Mouse (Mus musculus) heart, embryonic 12.5 days (tissue): ENCODE results near the gene Ttbk2. TPM values are rescaled to one million over a fixed set of nuclear protein-coding genes. Genes with fewer than 3 reads are reported as not detected.

Experiments
- ATAC-seq: fragments of 200-750 bp; cut with Nextera tagmentation; 2 replicates; pipeline ENCODE4 v1.8.0; 2017; ENCODE audit warnings: moderate TSS enrichment, moderate library complexity; ENCODE audit not compliant: insufficient number of reproducible peaks, low FRiP score
- H3K27ac ChIP-seq: fragments of 300-500 bp; sonication (generic); 2 replicates; pipeline ENCODE4 v1.5.1; 2016; ENCODE audit warnings: mild to moderate bottlenecking, moderate library complexity; ENCODE audit not compliant: poor library complexity, severe bottlenecking
- H3K27me3 ChIP-seq: fragments of 300-500 bp; sonication (generic); replicated peaks from 2 replicates; pipeline ENCODE4 v1.6.1; 2016; ENCODE audit warnings: mild to moderate bottlenecking, moderate library complexity
- H3K36me3 ChIP-seq: fragments of 300-500 bp; sonication (generic); 2 replicates; pipeline ENCODE4 v1.6.1; 2016; ENCODE audit warnings: mild to moderate bottlenecking, moderate library complexity
- H3K4me1 ChIP-seq: fragments of 300-500 bp; sonication (generic); replicated peaks from 2 replicates; pipeline ENCODE4 v1.6.1; 2016; ENCODE audit warnings: mild to moderate bottlenecking
- H3K4me2 ChIP-seq: fragments of 300-500 bp; sonication (generic); 2 replicates; pipeline ENCODE4 v1.6.1; 2016; ENCODE audit warnings: mild to moderate bottlenecking, moderate library complexity
- H3K4me3 ChIP-seq: fragments of 300-500 bp; sonication (generic); 2 replicates; pipeline ENCODE4 v1.5.1; 2016; ENCODE audit warnings: mild to moderate bottlenecking
- H3K9ac ChIP-seq: fragments of 300-500 bp; sonication (generic); 2 replicates; pipeline ENCODE4 v1.6.1; 2016; ENCODE audit warnings: mild to moderate bottlenecking, moderate library complexity
- H3K9me3 ChIP-seq: fragments of 300-500 bp; sonication (generic); replicated peaks from 2 replicates; pipeline ENCODE4 v1.6.1; 2016; ENCODE audit warnings: mild to moderate bottlenecking, moderate library complexity
- WGBS: fragments of 180-500 bp; shearing (Covaris S2); methylation state at CpG from one replicate; pipeline ENCODE4 v1.1.7; 2016; 5-methylcytosine and 5-hydroxymethylcytosine counted together
- polyA plus RNA-seq: library from polyadenylated mRNA; unstranded; fragments of >200 nt; fragmentation: Nextera tagmentation; extraction: Ambion mirVana; gene quantifications from 2 replicates; pipeline ENCODE4 v1.2.1, GENCODE M21; 2016

The Ttbk2 gene
- polyA plus RNA-seq, 1 experiment from 2014 or later: 4.8 TPM

DNA sequence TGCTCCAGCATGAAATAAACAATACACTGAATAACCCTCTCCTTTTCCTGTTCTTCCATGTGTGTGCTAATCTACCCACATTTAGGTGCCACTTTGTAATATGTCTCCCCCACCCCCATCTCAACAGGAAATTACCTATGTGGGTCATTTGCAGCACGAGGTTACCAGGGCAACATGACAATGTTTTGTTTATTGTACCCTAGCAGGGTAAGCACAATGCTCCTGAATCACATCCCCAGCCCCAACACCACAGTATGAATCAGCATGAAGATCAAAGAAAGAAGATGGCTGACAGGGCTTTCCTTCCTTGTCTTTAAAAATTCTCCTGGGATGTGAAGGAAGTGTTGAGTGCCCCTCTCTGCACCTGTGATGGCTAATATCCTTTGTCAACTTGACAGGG, 2.2 kb upstream of the Ttbk2 start:
- no peak for ATAC-seq
- no peak overlapping the region for H3K4me2 ChIP-seq
- no peak overlapping the region for H3K27ac ChIP-seq
- H3K4me1 ChIP-seq: peaks cover 6% of the 10 kb centered on the region; the same call in 1 of the 2 replicates
- H3K27me3 ChIP-seq: no peaks in the 10 kb centered on the region
- no peaks in the 10 kb centered on the region for H3K9me3 ChIP-seq
- 43% methylated on average over 1 of the region's 1 CpGs for WGBS
- H3K4me3 ChIP-seq: no peak overlapping the region
- no peak overlapping the region for H3K9ac ChIP-seq
- H3K36me3 ChIP-seq: no peaks in the 10 kb centered on the region

DNA sequence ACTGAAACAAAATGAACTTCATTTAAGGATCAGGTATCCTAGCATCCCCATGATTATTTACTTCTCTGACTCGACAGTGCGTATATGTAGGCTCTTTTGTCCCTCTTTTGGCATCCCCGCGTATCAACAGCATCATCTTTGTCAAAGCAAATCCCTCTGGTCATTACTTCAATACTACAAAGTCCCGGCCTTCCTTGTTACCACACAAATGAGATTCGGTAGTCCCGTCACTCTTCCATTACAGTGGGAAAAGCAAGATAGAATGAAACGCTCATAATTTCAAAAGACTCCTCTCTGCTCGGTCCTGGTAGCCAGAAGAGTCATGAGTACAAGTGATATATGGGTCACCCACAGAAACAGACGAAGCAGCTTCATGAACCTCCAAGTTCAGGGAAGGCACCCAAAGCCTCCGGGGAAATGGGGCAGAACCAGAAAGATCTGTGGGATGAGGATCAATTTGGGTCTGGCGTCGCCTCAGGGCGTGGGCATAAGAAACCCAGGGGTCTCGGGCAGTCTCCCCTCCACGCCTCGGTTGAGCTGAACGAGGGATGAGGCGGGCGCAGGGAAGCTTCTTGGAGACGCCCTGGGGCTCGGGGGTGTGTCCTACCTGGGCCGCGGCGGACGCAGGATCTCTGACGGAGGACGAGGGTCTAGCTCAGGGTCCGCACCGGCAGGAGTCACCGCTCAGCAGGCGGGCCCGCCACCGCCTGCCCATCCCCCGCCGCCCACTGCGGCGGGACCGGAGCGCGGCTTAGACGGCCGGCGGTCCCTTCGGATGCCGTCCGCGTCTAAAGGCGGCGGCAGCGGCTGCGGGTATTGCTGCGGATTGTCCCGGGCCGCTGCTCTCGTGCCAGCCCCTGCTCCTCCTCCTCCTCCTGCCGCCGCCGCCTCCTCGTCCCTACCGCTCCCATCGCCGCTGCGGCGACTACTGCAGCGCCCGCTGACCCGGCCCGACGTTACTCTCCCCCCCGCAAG, 668 bp downstream of the Ttbk2 start, which contains the start of gene Cdan1:
Gene Cdan1 (minus strand): TSS at position 680 of the 975 bp plus-strand sequence.
- H3K27ac ChIP-seq: peak within 1 kb of the TSS; percentile 70
- peak within 1 kb of the TSS; percentile 89 for H3K9ac ChIP-seq
- H3K9me3 ChIP-seq: no peaks in the 10 kb centered on the region
- no peaks in the 10 kb centered on the region for H3K27me3 ChIP-seq
- H3K36me3 ChIP-seq: no peaks in the 10 kb centered on the region
- WGBS: under 1% methylated on average over 62 of the region's 71 CpGs
- peak within 1 kb of the TSS; percentile 90 for H3K4me2 ChIP-seq
- peak; percentile 72 for ATAC-seq
- H3K4me3 ChIP-seq: peak within 1 kb of the TSS; percentile 96
- H3K4me1 ChIP-seq: peaks cover 7% of the 10 kb centered on the region

DNA sequence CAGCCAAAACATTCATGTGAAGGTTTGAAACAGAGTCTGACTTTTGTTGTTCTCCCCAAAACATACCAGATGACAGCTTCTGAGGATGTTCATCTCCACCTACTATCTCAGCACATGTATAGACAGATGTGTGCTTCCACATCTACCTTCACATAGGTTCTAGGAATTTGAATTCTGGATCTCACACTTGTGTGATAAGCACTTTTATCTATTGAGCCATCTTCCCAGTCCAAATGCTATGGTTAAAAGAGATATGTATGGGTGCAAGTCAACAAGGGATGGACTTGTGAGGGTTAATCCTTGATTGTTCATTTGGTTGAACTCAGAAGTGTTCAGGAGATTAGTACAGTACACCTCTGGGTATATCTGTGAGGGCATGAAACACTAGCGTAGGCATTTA, 5.1 kb downstream of the Ttbk2 start:
- no peak overlapping the region for H3K9ac ChIP-seq
- H3K4me3 ChIP-seq: no peak overlapping the region
- H3K4me1 ChIP-seq: peaks cover 14% of the 10 kb centered on the region; the same call in 1 of the 2 replicates
- WGBS: 97% methylated on average over 1 of the region's 1 CpGs
- no peaks in the 10 kb centered on the region for H3K27me3 ChIP-seq
- no peaks in the 10 kb centered on the region for H3K9me3 ChIP-seq
- H3K27ac ChIP-seq: no peak overlapping the region
- no peak overlapping the region for H3K4me2 ChIP-seq
- no peaks in the 10 kb centered on the region for H3K36me3 ChIP-seq
- ATAC-seq: no peak

DNA sequence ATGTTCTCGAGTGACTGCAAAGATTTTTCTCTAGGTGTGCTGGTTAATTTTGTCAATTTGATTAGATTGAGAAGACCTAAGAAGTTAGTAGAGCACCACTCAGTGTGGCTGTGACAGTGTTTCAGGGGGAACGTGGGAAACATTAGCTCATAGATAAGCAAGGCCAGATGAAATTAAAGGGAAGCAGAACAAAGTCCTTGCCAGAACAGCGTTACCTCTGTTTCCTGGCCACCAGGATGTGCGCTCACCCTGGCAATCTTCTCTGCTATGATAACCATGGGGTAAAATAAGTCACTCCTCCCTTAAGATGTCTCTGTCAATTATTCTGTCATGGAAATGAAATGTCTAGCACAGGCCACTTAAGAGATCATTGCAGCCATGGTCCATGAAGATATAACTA, 6.4 kb downstream of the Ttbk2 start:
- ATAC-seq: no peak
- Histone ChIP-seq H3K9me3 (no peaks in the 10 kb centered on the region), H3K4me1 (peaks cover 14% of the 10 kb centered on the region), H3K4me3 (no peak overlapping the region), H3K9ac (no peak overlapping the region), H3K27ac (0 out of 2 replicates have a peak overlapping the region, but pooled peaks have one; percentile 1), H3K4me2 (no peak overlapping the region), H3K27me3 (no peaks in the 10 kb centered on the region), H3K36me3 (no peaks in the 10 kb centered on the region)
- WGBS: 50% methylated on average over 4 of the region's 4 CpGs

DNA sequence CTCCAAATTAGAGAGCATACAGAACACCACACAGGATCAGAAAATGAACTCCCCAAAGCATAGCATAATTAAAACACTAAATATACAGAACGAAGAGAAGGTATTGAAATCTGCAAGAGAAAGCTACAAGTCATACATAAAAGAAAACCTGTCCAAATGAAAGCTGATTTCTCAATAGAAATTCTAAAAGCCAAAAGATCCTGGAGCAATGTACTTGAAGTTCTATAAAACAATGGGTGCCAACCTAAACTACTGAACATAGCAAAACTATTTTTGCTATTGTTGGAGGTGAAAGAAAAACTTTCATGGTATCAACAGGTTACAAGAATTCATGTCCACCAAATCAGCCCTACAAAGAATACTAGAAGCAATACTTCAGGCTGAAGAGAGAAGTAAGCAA, 9.2 kb downstream of the Ttbk2 start:
- Histone ChIP-seq H3K9me3 (peaks cover 5% of the 10 kb centered on the region; the same call in 1 of the 2 replicates), H3K27ac (no peak overlapping the region), H3K27me3 (no peaks in the 10 kb centered on the region), H3K4me2 (no peak overlapping the region), H3K4me1 (peaks cover 13% of the 10 kb centered on the region), H3K9ac (no peak overlapping the region), H3K4me3 (no peak overlapping the region), H3K36me3 (0 out of 2 replicates have a peak, but pooled peaks cover 6% of the 10 kb centered on the region)
- ATAC-seq: no peak
- WGBS: 88% methylated on average over 1 of the region's 1 CpGs

DNA sequence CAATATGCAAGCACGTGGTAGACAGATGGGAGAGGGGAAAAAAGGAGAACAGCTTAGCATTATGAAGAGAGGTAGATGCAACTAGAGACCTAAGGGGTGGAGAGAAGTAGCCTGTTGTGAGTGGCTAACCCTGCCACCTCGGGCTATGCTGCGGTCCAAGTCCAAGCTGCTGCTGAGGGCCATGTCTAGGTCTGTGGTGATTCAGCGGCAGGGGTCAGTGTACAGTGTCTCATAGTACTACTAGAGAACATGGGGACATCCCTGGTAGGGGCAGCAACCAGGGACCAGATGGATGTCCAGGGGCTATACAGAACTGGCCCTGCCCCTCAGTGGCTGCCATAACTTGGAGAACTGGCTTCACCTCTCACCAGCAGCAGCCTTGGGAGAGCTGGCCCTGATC, 15.2 kb downstream of the Ttbk2 start:
- Histone ChIP-seq H3K4me1 (peaks cover 4% of the 10 kb centered on the region; the same call in 1 of the 2 replicates), H3K4me3 (no peak overlapping the region), H3K27me3 (no peaks in the 10 kb centered on the region), H3K9ac (no peak overlapping the region), H3K4me2 (no peak overlapping the region), H3K36me3 (peaks cover 12% of the 10 kb centered on the region; the same call in 1 of the 2 replicates), H3K27ac (no peak overlapping the region), H3K9me3 (peaks cover 5% of the 10 kb centered on the region; the same call in 1 of the 2 replicates)
- 92% methylated on average over 4 of the region's 4 CpGs for WGBS
- no peak for ATAC-seq

DNA sequence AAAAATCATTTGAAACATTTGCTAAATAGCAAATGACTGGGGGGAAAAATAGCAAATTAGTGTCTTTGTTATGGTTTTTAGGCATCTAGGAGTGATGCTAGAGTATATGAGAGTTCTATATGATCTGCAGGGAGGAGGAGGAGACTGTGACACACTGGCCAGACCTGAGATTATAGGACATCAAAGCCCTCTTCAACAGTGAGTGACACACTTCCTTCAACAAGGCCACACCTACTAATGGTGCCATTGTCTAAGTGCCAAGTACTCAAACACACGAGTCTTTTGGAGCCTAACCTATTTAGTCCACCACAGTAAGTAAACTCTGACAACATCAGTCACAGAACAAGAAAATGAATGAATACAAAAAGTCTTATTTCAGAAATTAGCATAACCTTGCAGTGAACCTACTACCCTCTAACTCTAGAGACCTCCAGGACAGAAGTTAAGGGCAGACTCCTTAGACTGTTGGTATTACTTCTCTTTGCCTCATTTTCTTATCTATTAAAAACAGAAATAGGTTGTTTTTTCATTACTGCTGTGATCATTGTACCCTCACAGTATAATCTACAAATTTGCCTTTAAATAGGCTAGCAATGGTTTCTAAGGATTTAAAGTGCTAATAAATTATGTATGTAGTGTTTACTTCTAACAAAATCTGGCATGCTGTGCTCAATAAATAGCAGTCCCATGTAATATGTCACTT, 23.3 kb downstream of the Ttbk2 start:
- no peak overlapping the region for H3K4me3 ChIP-seq
- no peaks in the 10 kb centered on the region for H3K27me3 ChIP-seq
- peaks cover 10% of the 10 kb centered on the region for H3K36me3 ChIP-seq
- H3K9ac ChIP-seq: no peak overlapping the region
- WGBS: 58% methylated on average over 1 of the region's 1 CpGs
- no peak for ATAC-seq
- H3K9me3 ChIP-seq: peaks cover 4% of the 10 kb centered on the region; the same call in 1 of the 2 replicates
- H3K4me2 ChIP-seq: no peak overlapping the region
- H3K27ac ChIP-seq: no peak overlapping the region
- no peaks in the 10 kb centered on the region for H3K4me1 ChIP-seq

DNA sequence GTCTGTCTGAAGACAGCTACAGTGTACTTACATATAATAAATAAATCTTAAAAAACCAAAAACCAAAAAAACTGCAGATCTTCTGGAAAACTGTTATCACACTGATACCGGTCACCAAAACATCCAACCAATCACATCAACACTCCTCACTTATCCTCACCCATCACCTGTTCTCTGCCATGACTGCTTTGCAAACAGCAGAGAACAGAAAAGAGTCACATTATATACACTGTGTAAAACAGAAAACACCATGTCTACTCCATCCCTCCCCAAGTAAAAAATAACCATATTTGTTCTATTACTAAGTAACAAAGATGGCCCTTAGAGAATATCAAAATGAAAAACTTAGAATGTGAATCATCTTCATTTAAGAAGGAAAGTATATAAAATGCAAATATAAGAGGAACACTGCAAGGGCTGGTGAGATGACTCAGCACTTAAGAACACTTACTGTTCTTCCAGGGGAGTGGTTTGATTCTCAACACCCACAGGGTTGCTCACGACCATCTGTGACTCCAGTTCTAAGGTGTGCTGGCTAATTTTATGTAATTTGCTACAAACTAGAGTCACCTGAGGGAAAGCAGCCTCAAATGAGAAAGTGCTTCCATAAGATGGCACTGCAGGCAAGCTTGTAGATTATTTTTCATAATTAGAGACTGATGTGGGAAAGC, 80.0 kb downstream of the Ttbk2 start:
- Histone ChIP-seq H3K27ac (no peak overlapping the region), H3K4me1 (no peaks in the 10 kb centered on the region), H3K4me2 (no peak overlapping the region), H3K9me3 (no peaks in the 10 kb centered on the region), H3K4me3 (no peak overlapping the region), H3K27me3 (no peaks in the 10 kb centered on the region), H3K36me3 (peaks cover 32% of the 10 kb centered on the region), H3K9ac (no peak overlapping the region)
- no peak for ATAC-seq
- WGBS: 81% methylated on average over 2 of the region's 2 CpGs

DNA sequence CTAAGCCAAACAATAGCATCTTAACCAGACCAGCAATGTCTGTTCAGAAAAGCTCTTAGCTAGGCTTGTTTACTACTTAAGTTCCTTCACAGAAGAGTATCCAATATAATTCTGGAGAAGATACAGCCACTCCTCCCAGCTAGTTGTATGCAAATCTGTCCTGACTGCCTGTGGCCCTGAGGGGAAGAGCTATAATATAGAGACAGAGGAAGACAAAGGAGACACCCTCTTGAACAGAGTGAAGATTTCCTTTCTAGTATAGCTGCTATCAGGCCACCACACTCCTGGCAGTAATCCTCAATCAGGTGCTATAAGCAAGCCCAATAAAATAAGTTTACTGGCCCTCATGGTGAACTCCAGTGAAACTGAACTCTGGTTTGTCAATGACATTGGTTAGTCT, 88.5 kb downstream of the Ttbk2 start:
- Histone ChIP-seq H3K27me3 (no peaks in the 10 kb centered on the region), H3K36me3 (peaks cover 21% of the 10 kb centered on the region), H3K27ac (no peak overlapping the region), H3K4me2 (no peak overlapping the region), H3K9me3 (no peaks in the 10 kb centered on the region), H3K4me3 (no peak overlapping the region), H3K4me1 (no peaks in the 10 kb centered on the region), H3K9ac (no peak overlapping the region)
- ATAC-seq: no peak

DNA sequence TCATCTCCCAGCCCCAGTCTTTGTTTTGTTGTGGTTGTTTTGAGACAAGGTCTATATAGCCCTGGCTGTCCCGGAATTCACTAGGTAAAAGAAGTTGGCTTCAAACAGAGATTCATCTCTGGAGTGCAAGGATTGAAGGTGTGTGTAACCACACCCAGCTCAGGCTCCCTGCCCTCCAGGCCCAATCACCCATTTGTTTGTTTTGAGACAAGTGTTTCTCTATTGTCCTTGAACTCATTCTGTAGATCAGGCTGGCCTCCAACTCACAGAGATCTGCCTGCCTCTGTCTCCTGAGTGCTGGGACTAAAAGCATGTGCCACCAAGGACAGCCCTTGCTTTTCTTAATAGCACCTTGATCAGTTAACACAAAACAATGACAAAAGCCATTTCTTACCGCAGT, 102.4 kb downstream of the Ttbk2 start:
- peaks cover 43% of the 10 kb centered on the region for H3K36me3 ChIP-seq
- no peaks in the 10 kb centered on the region for H3K27me3 ChIP-seq
- no peak overlapping the region for H3K9ac ChIP-seq
- H3K4me1 ChIP-seq: no peaks in the 10 kb centered on the region
- no peaks in the 10 kb centered on the region for H3K9me3 ChIP-seq
- no peak overlapping the region for H3K27ac ChIP-seq
- H3K4me2 ChIP-seq: no peak overlapping the region
- H3K4me3 ChIP-seq: no peak overlapping the region
- 93% methylated on average over 2 of the region's 2 CpGs for WGBS
- no peak for ATAC-seq

DNA sequence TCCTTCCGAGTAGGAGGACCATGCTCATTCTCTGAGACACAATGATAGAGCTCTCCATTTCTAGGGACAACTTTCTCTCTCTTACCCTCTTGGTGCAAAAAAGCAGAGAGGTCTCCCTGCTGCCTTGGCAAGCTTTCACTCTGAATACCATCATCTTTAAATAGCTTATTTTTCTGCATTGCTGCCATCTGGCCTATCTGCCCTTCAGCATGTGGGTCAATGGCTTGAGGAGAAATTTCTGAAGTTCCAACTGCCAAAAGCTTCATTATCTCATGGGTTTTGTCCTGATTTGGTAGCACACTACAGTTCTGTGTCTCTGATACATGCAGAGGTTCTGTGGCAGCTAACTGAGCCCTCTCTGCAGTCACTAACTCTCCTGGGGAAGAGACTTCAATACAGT, 104.9 kb downstream of the Ttbk2 start:
- H3K4me2 ChIP-seq: no peak overlapping the region
- no peaks in the 10 kb centered on the region for H3K27me3 ChIP-seq
- no peak for ATAC-seq
- H3K27ac ChIP-seq: no peak overlapping the region
- H3K9me3 ChIP-seq: no peaks in the 10 kb centered on the region
- no peak overlapping the region for H3K4me3 ChIP-seq
- H3K36me3 ChIP-seq: peaks cover 44% of the 10 kb centered on the region
- no peaks in the 10 kb centered on the region for H3K4me1 ChIP-seq
- WGBS: 83% methylated on average over 1 of the region's 1 CpGs
- no peak overlapping the region for H3K9ac ChIP-seq
